Mouse (Mus musculus): ENCODE data around the gene Grpel1. TPM values are rescaled to one million over a fixed set of nuclear protein-coding genes. Genes with fewer than 3 reads are reported as not detected.

Grpel1 gene
- 68.9 and 70.2 TPM in 2 replicates for total RNA-seq (2021)
- long read RNA-seq, transcript Grpel1-201 (4 exons, 3,528 nt) = major isoform, 351 of 366 reads
- long read RNA-seq, partial matches to known transcripts = 12 of 366 reads
- long read RNA-seq, other reads (novel, unspliced or antisense) = 3 of 366 reads

- peak; percentile 97 for DNase-seq
Observed at GRCm38 (mm10) chr5:36464709-36465661, at the start of gene Grpel1. TSS of gene Grpel1 (plus strand) at chr5:36464998.

- no peak for DNase-seq
Observed at GRCm38 (mm10) chr5:36419861-36420260, 44.9 kb upstream of the Grpel1 start.

- no peak for DNase-seq
Observed at GRCm38 (mm10) chr5:36422689-36423088, 42.1 kb upstream of the Grpel1 start.

GRCm38 (mm10) chr5:36424676-36425075, 40.1 kb upstream of the Grpel1 start:
- no peak for DNase-seq

- DNase-seq = no peak
Observed at GRCm38 (mm10) chr5:36426404-36426803, 38.4 kb upstream of the Grpel1 start.

GRCm38 (mm10) chr5:36427831-36428230, 37.0 kb upstream of the Grpel1 start:
- DNase-seq = peak; percentile 39

- no peak for DNase-seq
Observed at GRCm38 (mm10) chr5:36429551-36429950, 35.2 kb upstream of the Grpel1 start.

GRCm38 (mm10) chr5:36431711-36432110, 33.1 kb upstream of the Grpel1 start:
- no peak for DNase-seq

GRCm38 (mm10) chr5:36434398-36434967, 30.3 kb upstream of the Grpel1 start:
- DNase-seq = no peak

GRCm38 (mm10) chr5:36436858-36437257, 27.9 kb upstream of the Grpel1 start:
- DNase-seq = no peak

- peak; percentile 48 for DNase-seq
Observed at GRCm38 (mm10) chr5:36440741-36441140, 24.1 kb upstream of the Grpel1 start.

- peak; percentile 17 for DNase-seq
Observed at GRCm38 (mm10) chr5:36444611-36445010, 20.2 kb upstream of the Grpel1 start.

GRCm38 (mm10) chr5:36445028-36445427, 19.8 kb upstream of the Grpel1 start:
- no peak for DNase-seq

GRCm38 (mm10) chr5:36446166-36446890, 18.5 kb upstream of the Grpel1 start:
- DNase-seq = no peak

GRCm38 (mm10) chr5:36447872-36448271, 16.9 kb upstream of the Grpel1 start:
- DNase-seq = no peak

GRCm38 (mm10) chr5:36449710-36450358, 15.0 kb upstream of the Grpel1 start:
- DNase-seq = no peak

GRCm38 (mm10) chr5:36451119-36451518, 13.7 kb upstream of the Grpel1 start:
- DNase-seq = peak; percentile 20

- DNase-seq = no peak
Observed at GRCm38 (mm10) chr5:36451872-36452389, 12.9 kb upstream of the Grpel1 start.

- no peak for DNase-seq
Observed at GRCm38 (mm10) chr5:36452821-36453220, 12.0 kb upstream of the Grpel1 start.

- peak; percentile 35 for DNase-seq
Observed at GRCm38 (mm10) chr5:36457706-36458105, 7.1 kb upstream of the Grpel1 start.

- DNase-seq = peak; percentile 47
Observed at GRCm38 (mm10) chr5:36458926-36459325, 5.9 kb upstream of the Grpel1 start.

- no peak for DNase-seq
Observed at GRCm38 (mm10) chr5:36460712-36461111, 4.1 kb upstream of the Grpel1 start.

Data from adrenal gland, postnatal 25 days (tissue).